Mouse (Mus musculus): Measurements from ENCODE around the gene Ugt1a10.

The Ugt1a10 gene

DNA sequence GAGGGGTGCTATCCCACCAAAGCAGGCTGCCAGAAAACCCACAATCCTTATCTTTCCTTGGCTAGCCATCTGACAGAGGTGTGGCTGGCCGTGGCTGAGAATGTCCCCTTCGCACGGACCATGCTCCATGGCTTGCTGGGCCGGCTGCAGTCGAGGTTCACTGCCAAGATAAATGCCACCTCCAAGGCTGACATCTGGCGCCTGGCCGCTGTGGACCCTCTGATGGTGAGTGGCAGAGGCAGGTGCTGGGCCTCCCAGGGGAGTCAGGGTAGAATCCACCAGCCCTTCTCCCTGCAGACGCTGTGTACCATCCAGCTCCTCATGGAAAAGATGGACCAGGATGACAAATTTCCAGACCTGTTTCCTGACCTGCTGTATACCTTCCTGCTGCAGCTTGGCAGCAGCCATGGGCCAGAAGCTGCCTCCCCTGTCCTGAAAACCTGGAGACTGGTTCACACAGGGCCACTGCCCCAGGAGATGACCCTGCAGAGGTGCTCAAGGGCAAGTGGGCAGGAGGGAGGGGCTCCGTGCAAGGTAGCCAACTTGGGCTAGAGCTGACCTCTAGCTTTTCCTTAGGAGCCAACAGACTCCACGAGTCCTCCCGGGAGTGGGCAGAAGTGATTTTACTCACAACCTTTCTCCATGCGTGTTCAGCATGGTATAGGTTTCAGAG is 199.7 kb downstream of the Ugt1a10 start:
- no peak for DNase-seq (ENCODE audit: extremely low spot score)

DNA sequence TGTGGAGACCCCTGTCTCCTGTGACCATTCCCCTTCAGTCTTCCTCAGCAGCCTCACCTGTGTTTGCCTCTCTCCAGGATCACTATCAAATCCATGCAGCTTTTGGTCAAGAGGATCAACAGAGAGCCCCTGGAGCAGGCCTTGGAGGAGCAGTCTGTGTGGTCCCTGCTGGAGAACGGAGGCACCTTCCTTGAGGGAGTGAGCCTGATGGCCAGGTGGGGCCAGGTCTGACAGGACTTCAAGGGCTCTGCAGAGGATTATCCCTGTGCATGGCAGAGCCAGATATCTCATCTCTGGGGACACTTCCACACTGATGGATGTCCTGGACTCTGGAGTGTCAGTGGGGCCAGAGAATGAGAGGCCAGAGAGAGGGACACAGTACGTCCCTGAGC is 200.3 kb downstream of the Ugt1a10 start:
- no peak for DNase-seq (ENCODE audit: extremely low spot score)

- no peak for DNase-seq (ENCODE audit: extremely low spot score)
Measured at GRCm38 (mm10) chr1:88255989-88256754, 201.0 kb downstream of the Ugt1a10 start.

DNA sequence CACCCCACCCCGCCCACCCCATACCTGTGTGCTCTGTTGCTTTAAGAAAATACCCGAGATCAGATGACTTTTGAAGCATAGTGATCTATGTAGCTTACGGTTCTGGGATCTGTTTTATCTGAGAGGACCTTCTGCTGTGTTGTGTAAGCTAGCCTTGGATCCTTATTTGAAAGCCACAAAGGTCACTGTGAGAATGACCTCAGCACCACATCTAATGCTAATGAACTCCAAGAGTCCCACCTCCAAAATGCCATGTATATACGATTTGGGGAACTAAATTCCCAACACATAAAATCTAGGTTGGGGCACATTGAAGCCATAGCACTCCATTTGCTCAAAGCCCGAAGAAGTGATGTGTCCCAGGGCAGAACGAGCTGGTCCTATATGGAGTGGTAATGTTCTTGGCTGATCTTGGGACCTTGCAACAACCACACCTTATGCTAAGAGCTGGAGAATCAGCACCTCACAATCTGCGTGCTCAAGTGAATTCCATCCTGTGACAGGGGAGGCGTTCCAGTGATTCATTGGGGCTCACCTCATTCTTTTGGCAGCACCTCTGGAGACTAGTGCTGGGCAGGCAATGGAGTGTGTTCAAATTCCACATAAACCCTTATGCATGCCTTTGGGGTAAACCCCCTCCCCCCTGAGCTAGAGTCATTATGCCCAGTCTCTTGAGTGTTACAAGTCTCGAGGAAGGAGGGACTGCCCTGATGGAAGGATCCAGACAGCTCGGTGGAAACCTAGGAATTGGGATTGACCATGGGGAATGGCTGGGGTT is 201.9 kb downstream of the Ugt1a10 start:
- DNase-seq (ENCODE audit: extremely low spot score), result no peak

DNA sequence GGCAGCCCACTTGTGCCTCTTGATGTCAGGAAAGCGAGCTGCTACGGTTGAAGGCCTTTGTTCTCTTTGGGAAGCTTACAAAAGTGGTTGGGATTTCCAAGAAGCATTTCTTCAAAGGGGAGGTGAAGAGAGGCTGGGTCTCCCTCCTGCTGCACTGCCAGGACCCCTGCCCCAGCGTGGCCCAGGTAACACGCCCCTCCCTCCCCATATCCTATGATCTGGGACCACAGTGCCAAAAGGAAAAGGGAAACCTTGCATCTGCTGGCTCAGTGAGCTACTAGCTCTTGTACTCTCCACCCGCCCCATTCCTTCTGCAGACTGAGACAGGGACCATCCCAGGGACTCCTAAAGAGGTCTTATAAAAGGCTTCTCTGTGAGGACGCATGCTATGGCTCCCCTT is 202.5 kb downstream of the Ugt1a10 start:
- no peak for DNase-seq (ENCODE audit: extremely low spot score)

DNA sequence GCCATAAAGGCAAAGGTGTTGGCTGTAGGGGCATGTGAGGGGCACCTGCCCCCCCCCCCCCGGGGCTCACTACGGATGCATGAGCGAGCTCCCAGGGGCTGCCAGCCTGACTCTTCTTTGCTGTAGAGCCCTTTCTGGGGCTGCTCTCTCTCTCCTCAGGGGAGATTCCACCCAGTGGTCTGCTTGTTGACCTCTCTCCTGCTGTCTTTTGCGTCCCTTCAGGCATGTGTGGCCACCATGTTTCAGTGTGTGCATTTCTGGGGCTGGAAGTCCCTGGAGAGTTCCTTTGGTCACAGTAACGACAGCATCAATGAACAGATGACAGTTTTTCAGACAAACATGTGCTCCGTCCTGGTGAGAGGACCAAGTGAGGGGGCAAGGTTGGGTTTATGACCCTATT is 203.2 kb downstream of the Ugt1a10 start:
- DNase-seq (ENCODE audit: extremely low spot score), result no peak

DNA sequence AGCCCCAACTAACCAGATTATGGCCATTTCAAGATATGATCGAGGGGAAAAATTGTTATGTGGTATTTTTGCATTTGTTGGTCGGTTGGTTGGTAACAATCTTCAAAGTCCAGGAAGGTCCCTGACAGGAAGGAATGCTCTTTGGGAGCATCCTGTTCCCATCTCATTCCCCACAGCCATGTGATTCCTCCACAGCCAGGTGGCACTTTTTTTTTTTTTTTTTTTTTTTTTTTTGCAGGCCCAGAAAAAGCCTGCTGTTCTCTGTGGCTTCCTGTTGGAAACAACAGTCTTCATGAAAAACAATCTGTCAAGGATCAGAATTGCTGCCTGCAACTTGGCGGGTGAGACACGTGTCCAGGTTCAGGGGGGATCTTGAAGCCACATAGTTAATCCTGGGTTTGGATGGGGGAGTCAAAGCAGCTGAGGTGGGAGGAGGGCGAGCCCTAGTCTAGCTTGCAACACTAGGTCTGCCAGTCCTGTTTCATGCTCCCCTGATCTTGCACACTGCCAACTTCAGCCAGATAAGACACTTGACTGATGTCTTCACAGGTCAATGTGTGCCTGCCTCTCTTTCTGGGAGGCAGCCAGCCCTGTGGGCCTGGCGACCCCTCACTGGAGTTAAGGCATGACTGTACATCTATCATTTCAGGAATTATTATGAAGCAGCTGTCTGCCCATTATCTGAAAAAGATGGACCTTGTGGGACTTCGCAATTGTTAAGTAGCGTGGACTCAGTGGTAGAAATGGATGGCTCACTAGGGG is 203.9 kb downstream of the Ugt1a10 start:
- no peak for DNase-seq (ENCODE audit: extremely low spot score)

DNA sequence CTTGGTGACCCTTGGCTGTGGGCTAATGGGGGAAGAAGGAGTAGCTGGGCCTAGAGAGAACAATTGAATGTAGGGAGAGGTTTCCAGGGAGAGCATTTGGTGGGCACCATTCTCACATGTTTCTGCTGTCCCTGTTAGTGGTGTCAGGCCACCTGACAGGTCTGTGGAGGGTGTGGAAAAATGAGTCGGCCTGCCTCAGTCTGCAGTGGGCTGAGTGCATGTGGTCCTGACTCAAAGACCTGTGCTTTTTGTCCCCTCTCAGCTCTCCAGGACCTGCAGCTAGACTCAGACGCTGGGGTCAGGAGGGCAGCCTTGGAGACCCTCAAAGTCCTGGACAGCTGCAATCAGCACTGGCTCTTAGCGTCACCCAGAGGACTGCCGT is 204.4 kb downstream of the Ugt1a10 start:
- no peak for DNase-seq (ENCODE audit: extremely low spot score)

DNA sequence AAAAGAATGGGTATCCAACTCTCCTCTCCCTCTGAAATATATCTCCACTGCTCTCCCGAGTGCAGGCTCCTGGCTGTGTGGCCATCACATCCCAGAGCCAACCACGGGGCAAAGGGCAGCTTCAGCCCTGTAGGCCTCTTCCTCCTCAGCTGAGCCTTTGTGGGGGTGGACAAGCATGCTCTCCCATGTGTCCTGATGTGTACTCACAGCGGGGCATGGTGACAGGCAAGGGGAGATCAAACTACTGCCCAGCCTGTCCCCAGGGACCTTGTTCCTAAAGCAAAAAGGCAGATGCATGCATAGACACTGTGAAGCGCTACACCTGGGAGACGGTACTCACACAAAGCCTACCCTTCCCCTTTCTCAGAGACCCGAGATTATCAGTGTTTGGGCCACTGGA is 204.9 kb downstream of the Ugt1a10 start:
- no peak for DNase-seq (ENCODE audit: extremely low spot score)

DNA sequence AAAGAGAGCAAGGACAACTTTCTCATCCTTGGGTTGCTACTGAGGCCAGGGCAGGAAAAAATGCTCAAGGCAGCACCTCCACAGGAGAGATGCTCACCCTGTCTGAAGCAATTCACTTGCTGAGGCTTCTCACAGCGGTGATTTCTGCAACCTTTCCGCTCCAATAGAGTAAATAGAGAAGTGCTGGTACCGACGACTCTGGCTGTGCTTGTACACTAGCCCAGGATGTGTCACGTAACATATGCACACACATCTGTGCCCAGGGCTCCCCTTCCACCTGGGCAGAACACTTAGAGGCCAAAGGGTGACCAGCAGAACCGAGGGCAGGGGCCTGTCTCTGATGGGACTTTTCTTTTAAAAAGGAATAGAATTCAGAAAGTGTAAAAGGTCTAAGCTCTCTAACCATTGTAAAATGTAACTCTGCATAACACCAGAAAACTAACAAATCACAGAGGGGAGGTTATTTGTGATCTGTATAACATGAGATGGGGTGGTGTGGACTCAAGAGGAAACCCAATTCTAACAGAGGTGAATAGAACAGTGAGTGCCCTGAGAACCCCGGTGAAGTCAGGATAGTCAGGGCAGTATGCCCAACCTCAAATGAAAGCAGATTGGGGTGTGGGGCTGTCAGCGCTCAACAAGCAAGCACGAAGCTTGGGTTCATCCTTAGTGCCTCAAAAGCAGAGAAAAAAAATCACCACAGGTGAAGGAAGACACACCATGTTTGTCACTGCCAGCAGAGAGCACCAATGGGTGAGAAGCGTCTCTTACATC is 205.6 kb downstream of the Ugt1a10 start:
- DNase-seq (ENCODE audit: extremely low spot score), result no peak

DNA sequence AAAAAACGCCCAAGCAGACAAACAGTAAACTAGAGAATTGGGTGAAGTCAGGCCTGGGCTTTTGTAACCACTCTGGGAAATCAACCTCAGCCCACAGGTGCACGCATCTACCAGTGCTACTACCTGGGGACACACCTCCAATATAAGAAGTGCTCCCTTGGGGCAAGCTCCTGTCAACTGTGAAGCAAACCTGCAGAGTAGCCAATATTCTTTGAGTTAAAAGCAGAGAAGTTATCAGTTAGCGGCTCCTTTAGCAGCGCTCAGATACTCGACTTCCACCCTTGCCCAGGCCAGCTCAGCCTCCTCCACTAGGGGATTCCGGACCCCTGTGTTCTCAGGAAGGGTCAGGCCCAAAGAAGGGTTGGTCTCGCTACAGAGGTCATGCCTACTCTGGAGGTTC is 206.5 kb downstream of the Ugt1a10 start:
- DNase-seq (ENCODE audit: extremely low spot score), result no peak

GRCm38 (mm10) chr1:88262255-88262654 is 207.1 kb downstream of the Ugt1a10 start:
- DNase-seq (ENCODE audit: extremely low spot score), result no peak

DNA sequence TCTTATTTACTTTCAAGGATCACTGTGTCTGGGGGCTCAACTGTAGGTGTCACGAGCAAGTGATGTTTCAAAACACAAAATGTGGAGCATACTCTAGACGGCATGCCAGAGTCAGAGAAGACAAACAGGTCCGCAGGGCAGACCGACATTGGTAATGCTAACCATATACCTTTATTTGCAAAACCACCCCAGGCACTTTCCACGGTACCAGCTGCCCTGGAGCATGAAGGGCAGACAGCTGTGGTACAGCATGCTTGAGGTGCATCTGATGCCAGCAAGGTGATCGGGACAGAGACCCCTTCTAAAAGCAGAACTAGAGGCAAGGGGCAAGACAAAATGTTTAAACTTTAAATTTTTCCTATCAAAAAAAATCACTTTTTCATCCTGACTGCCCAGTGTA is 207.8 kb downstream of the Ugt1a10 start:
- no peak for DNase-seq (ENCODE audit: extremely low spot score)

DNA sequence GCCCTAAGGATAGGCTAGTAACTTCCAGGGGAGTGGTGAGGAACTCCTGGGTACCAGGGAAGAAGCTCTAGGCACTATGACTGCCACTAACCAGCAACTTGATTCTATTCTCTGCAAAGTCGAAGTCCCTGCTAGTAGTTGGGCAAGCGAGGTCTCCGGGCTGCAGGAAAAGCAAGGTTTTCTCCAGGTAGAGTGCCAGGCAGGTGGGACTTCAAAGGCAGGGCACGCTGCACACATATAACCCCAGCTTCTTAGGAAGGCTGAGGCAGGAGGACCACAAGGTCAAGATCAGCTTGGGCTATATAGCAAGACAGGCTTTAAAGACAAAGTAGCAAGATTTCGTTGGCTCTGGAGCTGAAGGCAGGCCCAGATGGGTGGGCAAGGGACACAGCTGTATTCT is 208.6 kb downstream of the Ugt1a10 start:
- no peak for DNase-seq (ENCODE audit: extremely low spot score)

DNA sequence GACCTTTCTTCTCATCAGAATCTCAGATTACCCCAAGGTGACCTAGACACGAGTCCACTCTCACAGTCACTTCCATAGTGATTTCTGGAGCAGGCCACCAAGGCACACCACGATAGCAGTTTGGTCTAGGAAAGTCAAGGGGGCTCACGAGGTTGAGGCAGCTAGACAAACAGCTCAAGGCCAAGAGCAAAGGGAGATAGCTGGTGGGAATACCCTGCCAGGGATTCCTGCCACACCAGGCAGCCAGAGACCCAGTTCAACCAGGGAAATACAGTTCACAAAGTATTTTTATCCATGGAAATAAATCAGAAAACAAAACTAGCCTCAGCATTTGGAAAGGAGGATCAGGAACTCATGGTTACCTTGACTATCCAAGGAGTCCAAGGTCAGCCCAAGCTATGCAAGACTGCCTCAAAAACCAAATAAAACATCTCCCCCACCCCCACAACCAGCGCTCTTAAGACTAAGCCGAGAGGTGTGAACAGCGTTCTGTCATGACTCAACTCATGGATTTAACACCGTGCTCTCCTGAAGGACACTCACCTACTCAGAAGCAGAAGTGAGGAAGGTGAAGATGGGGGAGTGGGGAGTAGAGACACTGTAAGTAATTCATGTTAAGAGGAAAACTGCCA is 209.2 kb downstream of the Ugt1a10 start:
- no peak for DNase-seq (ENCODE audit: extremely low spot score)

GRCm38 (mm10) chr1:88264869-88265240 is 209.7 kb downstream of the Ugt1a10 start:
- no peak for DNase-seq (ENCODE audit: extremely low spot score)

- no peak for DNase-seq (ENCODE audit: extremely low spot score)
Measured at GRCm38 (mm10) chr1:88266123-88266522, 210.9 kb downstream of the Ugt1a10 start.

DNA sequence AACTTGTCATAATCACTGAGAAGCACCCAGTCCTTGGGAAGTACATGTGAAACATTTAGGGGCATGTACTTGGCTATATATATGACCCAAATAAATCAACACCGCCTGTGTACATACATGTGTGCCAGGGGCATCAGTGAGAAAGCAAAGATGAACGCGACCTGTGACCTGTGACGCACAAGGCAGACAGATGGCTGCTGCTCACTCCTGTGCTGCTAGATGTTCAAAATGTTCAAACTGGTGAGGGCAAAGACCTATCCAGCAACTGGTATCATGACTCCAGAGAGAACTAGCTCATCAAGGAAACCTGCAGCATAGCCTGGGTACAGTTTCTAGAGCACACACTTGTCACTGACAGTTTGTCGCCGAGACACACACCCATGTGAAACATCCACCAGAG is 212.3 kb downstream of the Ugt1a10 start:
- DNase-seq (ENCODE audit: extremely low spot score), result no peak

DNA sequence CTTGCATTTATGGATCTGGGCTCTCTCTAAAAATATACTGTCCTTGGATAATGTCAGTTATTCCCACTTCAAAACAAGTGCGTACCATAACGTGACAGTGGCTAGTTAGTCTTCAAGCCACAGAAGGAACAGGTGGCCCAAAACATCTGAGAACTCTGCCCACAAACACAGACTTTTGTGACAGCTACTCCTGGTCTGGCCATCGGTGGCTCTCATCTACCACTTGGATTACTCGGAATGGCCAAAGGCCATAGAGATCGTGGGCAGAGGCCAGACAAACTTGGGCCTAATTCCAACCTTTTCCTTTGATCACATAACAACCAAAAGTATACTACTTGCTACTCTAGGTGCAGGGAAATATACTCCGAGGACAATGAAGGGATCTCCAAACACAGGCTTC is 212.9 kb downstream of the Ugt1a10 start:
- no peak for DNase-seq (ENCODE audit: extremely low spot score)

Measured in embryo, embryonic 9.5 days (tissue).